Mouse (Mus musculus) left cerebral cortex, postnatal 36 days (tissue): Measurements from ENCODE around the gene Olfr836. TPM values are rescaled to one million over a fixed set of nuclear protein-coding genes. Genes with fewer than 3 reads are reported as not detected.
"Not testable (repeated sequence)": the region's sequence is repeated elsewhere in the genome, so short reads cannot be mapped to it uniquely, and the experiment has no call there.

Experiments
- DNase-seq, 2 experiments: peaks; one replicate each; pipeline ENCODE4 v3.0.0; 2021 to 2022; ENCODE audit warnings: low spot score in 2 of 2, mixed read lengths in 1 of 2
- intact Hi-C: fragments of 180-260 bp; cut with DNase I; formaldehyde crosslinking; loops from one replicate; pipeline ENCODE4 v1.15.1; 2025
- total RNA-seq, 2 experiments: library from RNA; stranded (reverse); gene quantifications; 2 replicates each; pipeline ENCODE4 v1.2.3; 2021

The Olfr836 gene
- not detected for total RNA-seq

GRCm38 (mm10) chr9:19120082-19120481 is at the start of gene Olfr836:
TSS of gene Olfr836 (plus strand) at chr9:19120382.
- no peak for DNase-seq
- intact Hi-C loops = no loop called here

- DNase-seq = no peak
- intact Hi-C loops = no loop called here
Observed at GRCm38 (mm10) chr9:19084986-19085385, 35.2 kb upstream of the Olfr836 start.

GRCm38 (mm10) chr9:19092889-19093753 is 27.1 kb upstream of the Olfr836 start:
- intact Hi-C loops, DNase-seq: not testable (repeated sequence)

- DNase-seq = no peak
- intact Hi-C loops = no loop called here
Observed at GRCm38 (mm10) chr9:19097286-19097685, 22.9 kb upstream of the Olfr836 start.

- no peak for DNase-seq
- intact Hi-C loops = no loop called here
Observed at GRCm38 (mm10) chr9:19136017-19136416, 15.8 kb downstream of the Olfr836 start, which contains the start of gene Olfr837. TSS of gene Olfr837 (plus strand) at chr9:19136317.

Other genes starting within 250 kb of the Olfr836 start
- gene Olfr830, start 245.7 kb upstream of the Olfr836 start, total RNA-seq = not detected
- not detected for gene Olfr832, start 183.3 kb upstream of the Olfr836 start, total RNA-seq
- not detected for gene Olfr834, start 132.4 kb upstream of the Olfr836 start, total RNA-seq
- gene Olfr835, start 87.6 kb upstream of the Olfr836 start, total RNA-seq = not detected
- gene Olfr837, start 15.9 kb downstream of the Olfr836 start, total RNA-seq = not detected
- gene Olfr839-ps1, start 56.9 kb downstream of the Olfr836 start, total RNA-seq = under 1 TPM in 1 of 2 experiments, not detected in 1; 0.09 TPM
- not detected for gene Olfr843, start 131.6 kb downstream of the Olfr836 start, total RNA-seq
- gene Olfr844, start 196.0 kb downstream of the Olfr836 start, total RNA-seq = not detected
- gene Olfr845, start 216.1 kb downstream of the Olfr836 start, total RNA-seq = not detected
- gene Olfr846, start 243.6 kb downstream of the Olfr836 start, total RNA-seq = not detected